Mouse (Mus musculus) limb, embryonic 14.5 days (tissue): ENCODE measurements around the gene Magi1. TPM values are rescaled to one million over a fixed set of nuclear protein-coding genes. Genes with fewer than 3 reads are reported as not detected.

Experiments used
- ATAC-seq: fragments of 200-750 bp; cut with Nextera tagmentation; 2 replicates; pipeline ENCODE4 v1.8.0; 2017; ENCODE audit warnings: low read depth, moderate number of reproducible peaks, moderate TSS enrichment; ENCODE audit not compliant: low FRiP score
- DNase-seq: peaks from one replicate; pipeline ENCODE4 v3.0.0-alpha.2; 2015; ENCODE audit warnings: low spot score
- H3K27ac ChIP-seq: fragments of 300-500 bp; sonication (generic); replicated peaks from 2 replicates; pipeline ENCODE4 v1.5.1; 2014; ENCODE audit warnings: low read depth, mild to moderate bottlenecking, low read length, moderate library complexity, mixed read lengths
- H3K27me3 ChIP-seq: fragments of 300-500 bp; sonication (generic); 2 replicates; pipeline ENCODE4 v1.6.1; 2014; ENCODE audit warnings: low read length, mixed read lengths; ENCODE audit not compliant: control insufficient read depth, insufficient read depth
- H3K36me3 ChIP-seq: fragments of 300-500 bp; sonication (generic); 2 replicates; pipeline ENCODE4 v1.6.1; 2014; ENCODE audit warnings: mild to moderate bottlenecking, low read length, moderate library complexity, mixed read lengths; ENCODE audit not compliant: control insufficient read depth, insufficient read depth
- H3K4me1 ChIP-seq: fragments of 300-500 bp; sonication (generic); 2 replicates; pipeline ENCODE4 v1.6.1; 2014; ENCODE audit warnings: antibody characterized with exemption, low read length, mixed read lengths; ENCODE audit not compliant: control insufficient read depth, insufficient read depth
- H3K4me2 ChIP-seq: fragments of 300-500 bp; sonication (generic); replicated peaks from 2 replicates; pipeline ENCODE4 v1.6.1; 2014; ENCODE audit warnings: low read depth, mild to moderate bottlenecking, low read length, moderate library complexity; ENCODE audit not compliant: severe bottlenecking
- H3K4me3 ChIP-seq: fragments of 300-500 bp; sonication (generic); replicated peaks from 2 replicates; pipeline ENCODE4 v1.5.1; 2014; ENCODE audit warnings: low read length
- H3K9ac ChIP-seq: fragments of 300-500 bp; sonication (generic); 2 replicates; pipeline ENCODE4 v1.6.1; 2014; ENCODE audit warnings: mild to moderate bottlenecking, low read depth, low read length, moderate library complexity; ENCODE audit not compliant: severe bottlenecking
- H3K9me3 ChIP-seq: fragments of 300-500 bp; sonication (generic); 2 replicates; pipeline ENCODE4 v1.6.1; 2016; ENCODE audit warnings: low read length; ENCODE audit not compliant: control insufficient read depth
- POLR2A ChIP-seq: fragments of 200-500 bp; IDR thresholded peaks from 2 replicates; pipeline ENCODE4 v1.8.0; 2012; ENCODE audit warnings: inconsistent platforms, mild to moderate bottlenecking, moderate library complexity, borderline replicate concordance; ENCODE audit not compliant: insufficient read depth, insufficient read length; ENCODE audit errors: extremely low read depth
- WGBS: fragments of 180-500 bp; shearing (Covaris S2); extraction: QIAGEN DNeasy Blood & Tissue Kit; methylation state at CpG from one replicate; pipeline ENCODE4 v1.1.7; 2014; 5-methylcytosine and 5-hydroxymethylcytosine counted together
- polyA plus RNA-seq, 2 experiments: library from polyadenylated mRNA; depleted of rRNA in 1 of 2; stranded (reverse) in 1 of 2; unstranded in 1 of 2; fragments of >200 nt; fragmentation: Nextera tagmentation in 1 of 2; extraction: Ambion mirVana in 1 of 2; gene quantifications; 2 replicates each; pipeline versions ENCODE4 v1.2.1 to v1.2.3; 2012 to 2014

Gene Magi1
- polyA plus RNA-seq, 2 experiments, result 9.7 to 15.0 TPM

GRCm38 (mm10) chr6:93979241-93979640 lies 304.5 kb downstream of the Magi1 start:
- DNase-seq (no peak), ATAC-seq (no peak)
- H3K9me3 ChIP-seq, result no peaks in the 10 kb centered on the region
- H3K27me3 ChIP-seq, result no peaks in the 10 kb centered on the region
- TF ChIP-seq POLR2A, result no peak
- WGBS, result 94% methylated on average over 3 of the region's 3 CpGs
- H3K36me3 ChIP-seq, result no peaks in the 10 kb centered on the region
- no peak overlapping the region for H3K9ac ChIP-seq
- no peak overlapping the region for H3K4me2 ChIP-seq
- H3K4me3 ChIP-seq, result no peak overlapping the region
- peaks cover 6% of the 10 kb centered on the region; the same call in 1 of the 2 replicates for H3K4me1 ChIP-seq
- no peak overlapping the region for H3K27ac ChIP-seq

- H3K27me3 ChIP-seq, result no peaks in the 10 kb centered on the region
- no peak overlapping the region for H3K9ac ChIP-seq
- H3K36me3 ChIP-seq, result no peaks in the 10 kb centered on the region
- H3K4me1 ChIP-seq, result peaks cover 6% of the 10 kb centered on the region
- no peak overlapping the region for H3K27ac ChIP-seq
- DNase-seq (no peak), ATAC-seq (no peak)
- no peaks in the 10 kb centered on the region for H3K9me3 ChIP-seq
- TF ChIP-seq POLR2A, result no peak
- H3K4me3 ChIP-seq, result no peak overlapping the region
- WGBS, result 53% methylated on average over 2 of the region's 2 CpGs
- H3K4me2 ChIP-seq, result no peak overlapping the region
These were observed 315.0 kb downstream of the Magi1 start for GRCm38 (mm10) chr6:93968721-93969120.

- Histone ChIP-seq H3K9me3 (no peaks in the 10 kb centered on the region), H3K36me3 (no peaks in the 10 kb centered on the region), H3K4me3 (no peak overlapping the region), H3K4me1 (no peaks in the 10 kb centered on the region), H3K9ac (no peak overlapping the region), H3K27ac (no peak overlapping the region), H3K27me3 (no peaks in the 10 kb centered on the region), H3K4me2 (no peak overlapping the region)
- DNase-seq (no peak), ATAC-seq (no peak)
- no peak for TF ChIP-seq POLR2A
- 72% methylated on average over 5 of the region's 5 CpGs for WGBS
These were observed 320.9 kb downstream of the Magi1 start for GRCm38 (mm10) chr6:93962757-93963336.

GRCm38 (mm10) chr6:93961782-93962181 lies 321.9 kb downstream of the Magi1 start:
- Histone ChIP-seq H3K27me3 (no peaks in the 10 kb centered on the region), H3K9me3 (no peaks in the 10 kb centered on the region), H3K9ac (no peak overlapping the region), H3K36me3 (no peaks in the 10 kb centered on the region), H3K4me2 (no peak overlapping the region), H3K4me3 (no peak overlapping the region), H3K27ac (no peak overlapping the region), H3K4me1 (no peaks in the 10 kb centered on the region)
- TF ChIP-seq POLR2A, result no peak
- WGBS, result 79% methylated on average over 1 of the region's 1 CpGs
- no peak for ATAC-seq
- DNase-seq, result no peak

GRCm38 (mm10) chr6:93957172-93957571 lies 326.5 kb downstream of the Magi1 start:
- WGBS, result 48% methylated on average over 2 of the region's 2 CpGs
- ATAC-seq (no peak), DNase-seq (no peak)
- TF ChIP-seq POLR2A, result no peak
- H3K4me1 ChIP-seq, result peaks cover 10% of the 10 kb centered on the region
- no peak overlapping the region for H3K9ac ChIP-seq
- H3K4me2 ChIP-seq, result no peak overlapping the region
- no peaks in the 10 kb centered on the region for H3K27me3 ChIP-seq
- no peak overlapping the region for H3K27ac ChIP-seq
- H3K36me3 ChIP-seq, result no peaks in the 10 kb centered on the region
- H3K4me3 ChIP-seq, result no peak overlapping the region
- no peaks in the 10 kb centered on the region for H3K9me3 ChIP-seq
